Mouse (Mus musculus): ENCODE measurements around the gene Hdac7. TPM values are rescaled to one million over a fixed set of nuclear protein-coding genes. Genes with fewer than 3 reads are reported as not detected.

The Hdac7 gene
- polyA plus RNA-seq, 1 experiment from 2014 or later, result 34.8 TPM

DNA sequence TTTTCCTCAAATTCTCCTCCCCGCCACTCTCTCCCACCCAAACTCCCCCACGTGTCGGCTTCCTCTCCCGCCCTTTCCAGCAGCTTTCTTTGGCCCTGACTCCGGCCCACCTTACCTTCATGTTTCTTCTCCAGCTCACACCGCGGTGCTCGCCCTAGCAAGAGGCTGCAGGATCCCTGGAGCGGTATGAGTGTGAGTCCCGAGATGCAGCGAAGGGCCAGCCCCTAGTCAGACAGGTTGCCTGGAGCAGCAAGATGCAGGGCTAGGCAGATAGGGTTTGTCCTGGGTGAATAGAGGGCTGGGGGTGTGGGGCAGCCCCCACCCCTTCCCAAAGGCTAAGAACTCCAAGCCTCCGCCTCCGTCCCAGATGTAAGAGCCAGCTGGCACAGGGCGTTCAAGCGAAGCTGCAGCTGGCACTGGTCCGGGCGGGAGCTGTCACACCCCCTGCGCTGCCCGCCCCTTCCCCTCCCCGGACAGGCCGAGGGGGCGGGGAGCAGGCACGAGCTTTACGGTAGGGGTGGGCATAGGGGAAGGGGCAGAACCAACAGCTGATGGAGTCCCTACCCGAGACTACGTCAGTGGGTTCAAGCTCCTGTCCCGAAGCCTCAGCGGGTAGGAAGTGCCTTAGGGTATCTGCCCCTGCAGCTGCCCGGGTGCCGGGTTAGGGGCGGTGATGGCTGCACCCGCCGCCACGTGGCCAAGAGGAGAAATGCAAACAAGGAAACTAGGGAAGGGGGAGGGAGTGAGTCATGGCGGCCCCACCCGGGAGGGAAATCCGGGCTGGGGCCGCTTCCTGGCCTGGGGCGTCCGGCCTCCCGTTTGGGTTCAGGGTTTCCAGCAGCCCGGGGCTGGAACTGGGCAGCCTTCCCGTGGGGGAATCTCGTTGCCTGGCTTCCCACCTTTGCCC lies 76.8 kb downstream of the Hdac7 start, which contains the start of gene Rapgef3:
TSS of gene Rapgef3 (minus strand) at position 693 of the 907 bp plus-strand sequence.
- no peaks in the 10 kb centered on the region for H3K36me3 ChIP-seq
- no peaks in the 10 kb centered on the region for H3K9me3 ChIP-seq
- peaks cover 52% of the 10 kb centered on the region for H3K4me1 ChIP-seq
- H3K27me3 ChIP-seq, result peaks cover 14% of the 10 kb centered on the region
- peak within 1 kb of the TSS; percentile 66 for H3K27ac ChIP-seq
- peak; percentile 83 for ATAC-seq (ENCODE audit: low FRiP score, low read depth)
- peak within 1 kb of the TSS; percentile 91 for H3K4me2 ChIP-seq (replicated peaks)
- WGBS, result under 1% methylated on average over 43 of the region's 44 CpGs
- peak within 1 kb of the TSS; percentile 72 for H3K9ac ChIP-seq
- H3K4me3 ChIP-seq, result peak within 1 kb of the TSS; percentile 51

DNA sequence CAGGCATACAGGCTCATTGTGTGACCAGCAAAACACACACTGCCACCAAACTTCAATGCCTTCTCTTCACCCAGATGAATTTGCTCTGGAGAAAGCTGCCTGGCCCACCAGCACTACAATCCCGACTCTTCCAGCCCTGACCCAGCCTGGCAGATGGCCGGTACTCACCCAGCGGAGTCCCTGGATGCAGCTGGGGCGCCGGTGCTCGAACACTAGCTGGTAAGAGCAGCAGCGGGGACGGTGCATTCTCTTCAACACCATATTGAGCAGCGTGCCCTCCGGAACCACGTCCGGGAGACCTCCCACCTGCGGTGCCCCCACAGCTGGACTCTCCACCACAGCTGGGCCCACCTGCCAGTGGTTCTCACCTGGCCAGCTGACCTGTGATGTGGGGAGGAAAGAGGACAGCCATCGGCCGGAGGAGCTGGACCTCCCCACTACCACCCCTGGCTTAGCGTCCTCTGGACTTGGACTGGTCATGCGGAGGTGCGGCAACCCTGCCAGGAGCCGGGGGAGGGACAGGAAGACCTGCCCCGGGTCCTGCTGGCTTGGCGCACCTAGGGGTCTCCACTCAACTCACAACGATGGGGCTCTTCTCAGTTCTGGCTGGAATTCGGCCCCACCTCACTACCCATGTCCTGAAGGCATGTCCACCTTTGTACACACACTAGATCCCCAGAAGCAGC lies 77.6 kb downstream of the Hdac7 start:
- 10% methylated on average over 23 of the region's 23 CpGs for WGBS
- H3K4me2 ChIP-seq (replicated peaks), result peak overlapping the region; percentile 91
- no peak overlapping the region for H3K27ac ChIP-seq
- no peak; the same call in 1 of the 2 replicates for ATAC-seq (ENCODE audit: low FRiP score, low read depth)
- peak overlapping the region; percentile 66 for H3K9ac ChIP-seq
- no peaks in the 10 kb centered on the region for H3K36me3 ChIP-seq
- peaks cover 50% of the 10 kb centered on the region for H3K4me1 ChIP-seq
- H3K9me3 ChIP-seq, result no peaks in the 10 kb centered on the region
- H3K27me3 ChIP-seq, result peaks cover 14% of the 10 kb centered on the region
- peak overlapping the region; percentile 51 for H3K4me3 ChIP-seq

- peak overlapping the region; percentile 66; the same call in 1 of the 2 replicates for H3K9ac ChIP-seq
- peak overlapping the region; percentile 91 for H3K4me2 ChIP-seq (replicated peaks)
- WGBS, result 25% methylated on average over 8 of the region's 8 CpGs
- no peaks in the 10 kb centered on the region for H3K36me3 ChIP-seq
- H3K27ac ChIP-seq, result no peak overlapping the region
- ATAC-seq (ENCODE audit: low FRiP score, low read depth), result no peak
- H3K27me3 ChIP-seq, result peaks cover 14% of the 10 kb centered on the region
- no peaks in the 10 kb centered on the region for H3K9me3 ChIP-seq
- peaks cover 46% of the 10 kb centered on the region for H3K4me1 ChIP-seq
- peak overlapping the region; percentile 51 for H3K4me3 ChIP-seq
Observed at GRCm38 (mm10) chr15:97766194-97766593, 78.1 kb downstream of the Hdac7 start.

- Histone ChIP-seq H3K27me3 (peaks cover 14% of the 10 kb centered on the region), H3K9me3 (no peaks in the 10 kb centered on the region), H3K4me1 (peaks cover 46% of the 10 kb centered on the region), H3K4me3 (peak overlapping the region; percentile 10; the same call in 1 of the 2 replicates), H3K9ac (no peak overlapping the region), H3K4me2 (replicated peaks) (peak overlapping the region; percentile 91), H3K27ac (no peak overlapping the region), H3K36me3 (peaks cover 2% of the 10 kb centered on the region; the same call in 1 of the 2 replicates)
- WGBS, result 38% methylated on average over 13 of the region's 13 CpGs
- no peak for ATAC-seq (ENCODE audit: low FRiP score, low read depth)
Observed at GRCm38 (mm10) chr15:97765090-97765794, 79.1 kb downstream of the Hdac7 start.

DNA sequence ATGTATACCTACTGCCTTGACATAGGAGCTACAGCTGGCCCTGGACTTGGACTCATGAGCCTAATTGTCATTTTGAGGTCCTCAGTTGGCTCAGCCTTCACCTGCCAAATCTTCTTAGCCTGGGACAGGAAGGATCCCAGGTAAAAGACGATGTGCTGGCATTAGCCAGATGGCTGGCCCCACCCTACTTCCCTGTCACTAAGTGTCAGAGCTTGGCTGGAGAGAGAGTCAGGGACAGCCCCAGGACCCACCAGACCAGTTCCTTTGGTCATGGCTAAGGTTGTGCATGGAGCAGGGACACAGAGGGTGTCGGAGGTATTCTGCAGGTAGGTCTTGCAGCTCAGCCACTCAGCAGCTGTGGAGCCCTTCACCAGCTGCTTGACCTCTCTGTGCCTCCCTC lies 79.8 kb downstream of the Hdac7 start:
- Histone ChIP-seq H3K9me3 (no peaks in the 10 kb centered on the region), H3K27me3 (peaks cover 13% of the 10 kb centered on the region), H3K36me3 (peaks cover 6% of the 10 kb centered on the region; the same call in 1 of the 2 replicates), H3K4me2 (replicated peaks) (no peak overlapping the region), H3K4me3 (no peak overlapping the region), H3K9ac (no peak overlapping the region), H3K4me1 (peaks cover 46% of the 10 kb centered on the region), H3K27ac (no peak overlapping the region)
- 67% methylated on average over 2 of the region's 2 CpGs for WGBS
- no peak for ATAC-seq (ENCODE audit: low FRiP score, low read depth)

- 54% methylated on average over 9 of the region's 9 CpGs for WGBS
- Histone ChIP-seq H3K4me1 (peaks cover 42% of the 10 kb centered on the region), H3K36me3 (peaks cover 16% of the 10 kb centered on the region), H3K4me2 (replicated peaks) (no peak overlapping the region), H3K9me3 (no peaks in the 10 kb centered on the region), H3K9ac (no peak overlapping the region), H3K27me3 (peaks cover 10% of the 10 kb centered on the region), H3K27ac (no peak overlapping the region), H3K4me3 (no peak overlapping the region)
- no peak for ATAC-seq (ENCODE audit: low FRiP score, low read depth)
Observed at GRCm38 (mm10) chr15:97763256-97764049, 80.8 kb downstream of the Hdac7 start.

GRCm38 (mm10) chr15:97762733-97763132 lies 81.6 kb downstream of the Hdac7 start:
- no peaks in the 10 kb centered on the region for H3K9me3 ChIP-seq
- no peak overlapping the region for H3K27ac ChIP-seq
- no peak overlapping the region for H3K4me2 ChIP-seq (replicated peaks)
- H3K27me3 ChIP-seq, result peaks cover 10% of the 10 kb centered on the region
- peaks cover 16% of the 10 kb centered on the region for H3K36me3 ChIP-seq
- ATAC-seq (ENCODE audit: low FRiP score, low read depth), result no peak
- H3K4me1 ChIP-seq, result peaks cover 36% of the 10 kb centered on the region
- no peak overlapping the region for H3K9ac ChIP-seq
- no peak overlapping the region for H3K4me3 ChIP-seq
- 42% methylated on average over 9 of the region's 9 CpGs for WGBS

DNA sequence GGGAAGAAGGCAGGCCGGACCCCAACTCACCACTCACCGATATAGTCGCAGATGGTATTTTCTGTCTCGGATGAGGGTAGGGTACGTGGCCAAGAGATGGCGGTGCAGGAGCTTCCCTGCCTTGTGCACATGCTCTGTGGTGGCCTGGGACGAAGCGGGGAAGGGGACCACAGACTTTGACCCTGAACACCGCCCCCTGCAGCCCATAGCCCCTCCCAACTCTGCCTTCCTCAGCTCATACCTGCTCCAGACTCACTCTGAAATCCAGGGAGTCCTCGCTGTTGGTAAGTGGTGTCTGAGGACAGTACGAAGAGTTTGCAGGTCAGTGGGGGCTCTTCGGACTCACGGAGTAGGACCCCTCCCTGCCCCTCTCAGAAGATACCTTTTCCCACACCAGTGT lies 82.9 kb downstream of the Hdac7 start:
- no peak overlapping the region for H3K4me3 ChIP-seq
- no peak overlapping the region for H3K4me2 ChIP-seq (replicated peaks)
- peaks cover 2% of the 10 kb centered on the region for H3K27me3 ChIP-seq
- H3K27ac ChIP-seq, result no peak overlapping the region
- no peak overlapping the region for H3K9ac ChIP-seq
- H3K4me1 ChIP-seq, result peaks cover 25% of the 10 kb centered on the region
- no peaks in the 10 kb centered on the region for H3K9me3 ChIP-seq
- no peak for ATAC-seq (ENCODE audit: low FRiP score, low read depth)
- H3K36me3 ChIP-seq, result peaks cover 22% of the 10 kb centered on the region
- 50% methylated on average over 13 of the region's 13 CpGs for WGBS

- ATAC-seq (ENCODE audit: low FRiP score, low read depth), result no peak
- no peaks in the 10 kb centered on the region for H3K27me3 ChIP-seq
- no peak overlapping the region for H3K9ac ChIP-seq
- peaks cover 22% of the 10 kb centered on the region for H3K36me3 ChIP-seq
- H3K4me1 ChIP-seq, result peaks cover 21% of the 10 kb centered on the region
- H3K4me2 ChIP-seq (replicated peaks), result no peak overlapping the region
- 73% methylated on average over 5 of the region's 5 CpGs for WGBS
- no peak overlapping the region for H3K4me3 ChIP-seq
- no peaks in the 10 kb centered on the region for H3K9me3 ChIP-seq
- H3K27ac ChIP-seq, result no peak overlapping the region
Observed at GRCm38 (mm10) chr15:97760952-97761351, 83.3 kb downstream of the Hdac7 start.

- H3K4me2 ChIP-seq (replicated peaks), result no peak overlapping the region
- no peak overlapping the region for H3K9ac ChIP-seq
- ATAC-seq (ENCODE audit: low FRiP score, low read depth), result no peak
- H3K27me3 ChIP-seq, result no peaks in the 10 kb centered on the region
- peaks cover 25% of the 10 kb centered on the region for H3K4me1 ChIP-seq
- H3K9me3 ChIP-seq, result no peaks in the 10 kb centered on the region
- 87% methylated on average over 9 of the region's 9 CpGs for WGBS
- no peak overlapping the region for H3K27ac ChIP-seq
- H3K4me3 ChIP-seq, result no peak overlapping the region
- H3K36me3 ChIP-seq, result peaks cover 22% of the 10 kb centered on the region
Observed at GRCm38 (mm10) chr15:97760006-97760405, 84.3 kb downstream of the Hdac7 start.

- Histone ChIP-seq H3K36me3 (peaks cover 21% of the 10 kb centered on the region), H3K9ac (peak overlapping the region; percentile 31; the same call in 1 of the 2 replicates), H3K4me1 (peaks cover 32% of the 10 kb centered on the region), H3K4me3 (no peak overlapping the region), H3K27ac (no peak overlapping the region), H3K9me3 (no peaks in the 10 kb centered on the region), H3K27me3 (no peaks in the 10 kb centered on the region), H3K4me2 (replicated peaks) (no peak overlapping the region)
- no peak for ATAC-seq (ENCODE audit: low FRiP score, low read depth)
- WGBS, result 56% methylated on average over 8 of the region's 8 CpGs
Observed at GRCm38 (mm10) chr15:97755361-97755760, 88.9 kb downstream of the Hdac7 start.
